Mouse (Mus musculus) heart, postnatal 4 days (tissue): ENCODE data around the gene Tlr2. TPM values are rescaled to one million over a fixed set of nuclear protein-coding genes. Genes with fewer than 3 reads are reported as not detected.
"Not testable (repeated sequence)": the region's sequence is repeated elsewhere in the genome, so short reads cannot be mapped to it uniquely, and the experiment has no call there.

Experiments
- DNase-seq: peaks from one replicate; pipeline ENCODE4 v3.0.0; 2021
- total RNA-seq, 2 experiments: library from RNA; stranded (reverse); gene quantifications; 2 replicates each; pipeline ENCODE4 v1.2.3; 2021

Tlr2 gene
- 1 to 10 TPM; 1.5 to 1.6 TPM for total RNA-seq

DNA sequence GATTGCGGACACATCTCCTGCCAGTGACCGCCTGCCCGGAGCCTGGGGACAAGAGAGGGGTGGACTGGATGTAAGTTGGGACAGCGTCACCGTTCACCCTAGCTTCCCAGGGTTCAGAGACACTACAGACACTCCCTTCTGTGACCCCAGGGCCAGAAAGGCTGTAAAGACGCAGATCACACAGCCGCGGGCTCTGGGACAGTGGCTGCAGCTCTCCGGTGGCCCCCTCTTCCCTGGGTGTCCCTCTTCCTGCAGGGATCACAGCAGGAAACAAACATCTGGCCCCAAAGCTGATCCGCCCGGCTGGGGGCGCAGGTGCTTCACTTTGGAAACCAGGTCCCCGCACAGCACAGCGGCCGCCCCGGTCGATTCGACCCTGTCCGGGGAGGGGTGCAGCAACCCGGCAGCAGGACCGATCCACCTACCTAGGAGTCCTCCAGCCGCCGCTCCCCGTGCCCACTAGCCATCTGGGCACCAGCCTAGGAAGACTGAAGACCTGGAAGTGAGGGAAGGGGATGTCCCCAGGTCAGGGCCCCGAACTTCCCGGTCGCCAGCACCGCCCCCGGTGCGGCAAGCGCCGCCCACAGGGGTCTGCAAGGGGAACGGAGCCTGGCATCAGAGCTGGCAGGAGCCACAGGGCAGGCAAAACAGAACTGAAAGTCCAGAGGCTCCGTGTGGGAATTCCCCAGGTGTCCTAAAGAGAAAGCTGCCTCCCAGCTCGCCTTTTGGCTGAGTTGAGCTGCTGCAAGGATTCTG lies at the start of gene Tlr2:
Tlr2 (minus strand) TSS at position 673 of the 756 bp plus-strand sequence.
- DNase-seq = peak; percentile 78

DNA sequence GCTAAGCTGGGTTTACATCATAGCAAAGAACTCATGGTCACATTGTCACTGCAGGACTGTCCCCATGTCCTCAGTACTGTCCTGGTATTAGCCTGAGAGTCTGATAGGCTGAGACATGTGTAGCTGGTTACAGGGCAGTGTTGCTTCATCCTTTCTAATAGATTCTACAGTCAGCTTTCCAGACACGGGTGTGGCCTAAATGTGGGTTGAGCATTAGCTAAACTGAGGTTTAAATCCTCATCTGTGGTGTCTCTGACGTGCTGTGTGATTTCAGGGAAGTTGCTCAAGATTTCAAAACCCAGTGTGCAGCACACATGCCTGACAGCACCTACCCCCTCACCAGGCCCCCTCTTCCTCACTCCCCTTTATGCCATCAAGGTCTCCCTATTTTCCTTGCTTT lies 43.6 kb upstream of the Tlr2 start:
- no peak for DNase-seq

DNA sequence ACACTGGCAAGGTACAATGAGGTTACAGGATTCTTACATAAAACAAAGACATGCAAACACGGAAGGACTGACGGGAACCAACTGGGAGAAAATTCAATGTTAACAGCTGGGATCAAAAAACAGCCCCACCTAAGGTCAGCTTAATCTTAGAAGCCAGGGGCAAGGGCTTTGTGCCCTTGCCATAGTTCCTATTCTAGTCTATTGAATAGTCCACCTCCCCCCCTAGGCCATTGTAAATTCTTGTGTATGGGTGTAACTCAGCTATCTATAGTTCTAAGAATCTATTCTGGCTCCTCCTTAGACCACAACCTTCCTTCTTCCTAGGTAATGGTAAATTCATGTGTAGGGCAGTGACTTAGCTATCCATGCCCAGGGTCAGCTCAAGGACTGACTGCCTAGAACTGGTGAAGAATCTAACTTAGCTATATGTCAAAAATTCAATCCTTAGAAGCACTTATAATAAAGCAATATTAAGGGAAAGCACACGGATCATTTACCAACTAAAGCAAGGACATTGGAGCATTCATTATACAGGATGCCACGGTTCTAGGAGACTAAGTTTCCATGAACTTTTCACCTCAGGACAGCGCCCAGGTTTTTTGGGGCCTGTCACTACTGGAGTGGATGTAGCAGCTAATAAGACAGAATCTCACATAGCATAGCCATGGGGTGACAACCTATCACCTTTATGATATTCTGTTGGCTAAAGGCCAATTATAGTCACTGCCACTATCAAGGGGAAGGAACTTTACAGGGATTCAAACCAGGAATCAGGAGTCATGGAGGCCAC lies 37.9 kb upstream of the Tlr2 start:
- not testable (repeated sequence) for DNase-seq

DNA sequence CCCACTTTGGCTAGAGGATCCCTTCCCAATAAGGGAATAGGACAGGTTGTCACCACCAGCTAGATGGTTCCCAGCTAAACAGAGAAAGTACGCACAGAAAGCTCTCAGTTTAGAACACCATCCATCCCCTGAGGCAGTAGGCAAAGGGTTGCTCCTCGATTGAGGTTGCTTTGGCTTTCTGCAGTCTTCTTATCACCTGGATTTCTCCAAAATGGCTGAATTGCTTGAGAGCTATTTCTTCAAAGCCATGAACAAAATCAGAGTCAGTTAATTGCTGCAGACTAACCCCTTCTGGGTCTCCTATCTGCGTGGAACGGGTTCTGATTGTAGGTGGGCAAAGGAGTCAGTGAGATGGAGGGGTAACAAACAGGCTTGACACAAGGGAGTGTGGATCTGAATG lies 37.2 kb upstream of the Tlr2 start:
- DNase-seq = no peak

DNA sequence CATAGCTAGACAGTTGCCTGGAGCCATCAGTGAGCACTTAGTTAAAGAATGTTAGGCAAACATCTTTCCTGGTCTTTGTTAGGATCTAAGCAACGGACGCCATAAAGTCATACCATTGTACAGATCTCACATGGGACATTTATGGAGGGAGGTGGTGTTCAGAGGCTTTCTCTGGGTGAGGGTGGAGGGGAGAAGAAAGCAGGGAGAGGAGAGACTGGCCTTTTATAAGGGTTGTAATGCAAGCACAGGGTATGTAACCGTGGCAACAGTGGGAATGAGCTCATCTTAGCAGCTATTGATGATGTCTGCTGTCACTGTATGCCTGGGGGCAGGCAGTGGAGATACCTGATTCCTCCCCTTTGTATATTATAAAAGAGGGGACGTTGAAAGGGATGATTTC lies 34.7 kb upstream of the Tlr2 start:
- no peak for DNase-seq

DNA sequence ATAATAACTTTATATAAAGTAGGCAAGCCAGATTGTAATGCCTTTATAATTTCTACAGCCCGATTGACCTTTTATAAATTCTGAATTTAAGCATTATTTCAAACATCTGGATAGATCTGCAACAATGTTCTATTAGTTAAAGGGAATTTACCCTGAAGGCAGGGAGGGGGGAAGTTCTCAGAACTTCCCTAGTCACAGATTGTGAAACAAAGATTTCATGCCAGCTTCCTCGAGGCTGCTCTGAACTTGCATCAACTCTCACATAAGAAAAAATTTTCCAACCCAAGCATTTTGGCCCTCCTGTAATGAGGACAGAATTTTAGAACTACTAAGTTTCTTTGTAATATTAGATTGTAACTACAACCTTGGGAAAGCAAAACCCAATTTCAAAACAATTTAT lies 33.5 kb upstream of the Tlr2 start:
- not testable (repeated sequence) for DNase-seq

DNA sequence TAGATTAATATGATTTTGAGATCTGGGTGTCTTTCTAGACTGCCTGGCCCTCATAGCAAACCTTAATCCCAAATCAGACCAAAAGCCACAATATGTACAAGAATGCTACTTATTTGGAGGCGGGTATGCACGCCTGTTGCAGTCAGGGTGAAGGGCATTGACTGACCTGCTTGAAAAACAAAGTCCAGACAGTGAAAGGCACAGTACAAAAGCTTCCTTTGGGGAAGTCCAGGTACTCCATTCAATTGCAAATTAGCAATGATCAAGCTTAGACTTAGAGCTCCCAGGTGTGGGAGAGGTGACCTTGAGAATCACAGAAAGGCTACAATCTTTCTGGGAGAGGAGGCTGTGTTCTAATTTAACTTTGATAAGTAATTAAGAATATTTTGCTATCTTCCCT lies 31.3 kb upstream of the Tlr2 start:
- not testable (repeated sequence) for DNase-seq

DNA sequence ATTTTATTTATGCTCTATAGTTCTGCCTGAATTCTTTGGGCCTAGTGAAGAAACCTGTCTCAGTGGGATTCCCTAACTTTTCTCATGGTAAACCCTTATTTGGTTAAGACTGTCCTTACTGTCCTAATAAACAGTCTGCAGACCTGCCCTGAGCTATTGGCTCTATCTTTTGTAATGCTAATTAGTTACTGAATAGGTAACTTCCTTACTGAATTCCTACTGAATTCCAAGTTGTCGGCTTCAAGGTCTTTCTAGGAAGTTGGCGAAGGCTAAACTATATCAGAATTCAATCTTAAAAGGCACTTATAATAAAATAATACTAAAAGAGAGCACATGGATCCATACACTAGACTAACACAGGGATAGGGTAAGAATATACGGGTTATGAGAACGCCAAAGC lies 30.4 kb upstream of the Tlr2 start:
- DNase-seq = not testable (repeated sequence)

DNA sequence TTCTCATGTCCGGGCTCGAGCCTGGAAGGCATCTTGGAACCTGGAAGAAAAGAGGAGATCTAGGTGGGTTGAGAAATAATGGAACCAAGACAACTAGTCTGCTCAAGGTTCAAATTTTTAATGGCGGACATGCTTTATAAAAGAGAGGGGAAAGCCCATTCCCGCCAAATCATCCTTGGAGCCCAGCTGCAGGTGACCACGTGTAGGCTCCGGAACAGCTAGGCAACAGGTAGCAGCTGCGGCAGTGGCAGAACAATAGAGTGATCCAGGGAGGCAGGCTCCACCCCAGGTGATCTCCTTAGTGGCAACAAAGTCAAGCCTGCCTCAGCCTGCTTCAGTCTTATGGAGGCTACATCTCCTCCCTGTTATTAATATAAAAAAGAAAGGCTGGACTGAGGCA lies 30.0 kb upstream of the Tlr2 start:
- not testable (repeated sequence) for DNase-seq

DNA sequence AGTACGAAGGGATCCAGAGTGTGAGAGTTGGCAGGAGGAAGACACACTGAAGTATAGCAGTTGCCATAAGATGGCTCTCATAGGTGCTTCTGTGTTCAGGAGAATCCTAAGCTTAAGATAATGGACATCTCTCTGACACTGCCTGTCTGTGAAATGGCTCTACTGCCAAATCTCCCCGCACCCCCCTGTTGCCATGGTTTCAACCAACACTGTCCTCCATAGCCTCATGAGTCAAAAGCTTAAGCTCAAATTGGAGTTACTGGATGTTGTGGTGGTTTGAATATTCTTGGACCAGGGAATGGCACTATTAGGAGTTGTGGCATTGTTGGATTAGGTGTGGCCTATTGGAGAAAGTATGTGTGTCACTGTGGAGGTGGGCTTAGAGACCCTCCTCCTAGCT lies 28.2 kb upstream of the Tlr2 start:
- DNase-seq = no peak

DNA sequence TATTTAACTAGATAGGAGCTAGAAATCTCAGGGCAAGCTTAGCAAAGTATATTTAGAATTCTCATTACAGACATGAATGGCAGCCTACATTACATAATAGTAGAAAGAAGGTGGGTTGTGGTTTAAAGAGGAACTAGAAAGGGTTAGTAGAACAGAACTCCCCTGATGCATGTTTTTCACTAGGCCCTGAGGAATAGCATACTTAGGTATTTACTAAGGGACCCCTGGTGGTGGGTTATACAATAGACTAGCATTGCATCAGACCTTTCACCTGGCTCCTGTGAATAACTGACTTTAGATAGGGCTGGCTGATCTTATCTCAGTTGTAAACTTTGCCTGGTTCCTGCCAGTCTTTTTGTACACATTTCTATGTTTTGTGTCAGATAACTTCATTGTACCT lies 25.5 kb upstream of the Tlr2 start:
- DNase-seq = not testable (repeated sequence)

DNA sequence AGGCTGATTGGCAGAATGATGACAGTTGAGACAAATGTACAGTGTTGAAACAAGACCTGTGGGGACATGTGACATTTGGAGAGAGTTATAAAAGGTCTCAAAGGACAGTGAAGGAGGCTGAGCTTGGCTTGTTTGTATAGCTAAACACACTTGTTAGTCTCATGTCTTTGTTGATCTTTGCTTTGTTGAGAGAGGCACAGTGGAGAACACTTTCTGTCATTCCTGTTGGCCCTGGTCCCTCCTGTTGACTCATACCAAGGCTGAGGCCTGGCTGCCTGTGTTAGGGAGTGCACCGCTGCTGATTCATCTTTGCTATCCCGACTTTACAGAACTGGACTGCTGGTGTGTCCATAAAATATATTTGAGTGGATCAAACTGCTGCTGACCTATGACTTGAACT lies 23.6 kb upstream of the Tlr2 start:
- DNase-seq = no peak

DNA sequence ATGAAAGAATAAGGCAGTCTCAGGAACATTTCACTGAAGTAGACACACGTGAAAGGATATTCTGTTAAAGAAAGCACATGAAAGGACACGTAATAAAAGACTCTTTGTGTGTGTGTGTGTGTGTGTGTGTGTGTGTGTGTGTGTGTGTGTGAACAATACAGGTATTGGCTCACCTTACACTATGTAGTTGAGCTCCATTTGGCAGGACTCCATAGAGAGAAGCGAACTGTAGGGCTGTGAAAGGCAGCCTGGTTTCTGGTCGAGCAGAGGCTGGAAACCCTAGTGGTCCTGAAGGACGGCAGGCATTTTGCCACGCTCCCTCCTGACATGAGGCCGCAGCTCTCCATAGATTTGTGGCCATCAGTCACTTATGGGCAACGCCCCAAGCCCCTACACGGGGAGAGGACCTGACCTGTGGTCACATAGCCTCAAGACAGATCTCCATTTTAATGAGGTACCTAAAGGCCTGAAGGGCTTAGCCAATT lies 22.5 kb upstream of the Tlr2 start:
- no peak for DNase-seq

DNA sequence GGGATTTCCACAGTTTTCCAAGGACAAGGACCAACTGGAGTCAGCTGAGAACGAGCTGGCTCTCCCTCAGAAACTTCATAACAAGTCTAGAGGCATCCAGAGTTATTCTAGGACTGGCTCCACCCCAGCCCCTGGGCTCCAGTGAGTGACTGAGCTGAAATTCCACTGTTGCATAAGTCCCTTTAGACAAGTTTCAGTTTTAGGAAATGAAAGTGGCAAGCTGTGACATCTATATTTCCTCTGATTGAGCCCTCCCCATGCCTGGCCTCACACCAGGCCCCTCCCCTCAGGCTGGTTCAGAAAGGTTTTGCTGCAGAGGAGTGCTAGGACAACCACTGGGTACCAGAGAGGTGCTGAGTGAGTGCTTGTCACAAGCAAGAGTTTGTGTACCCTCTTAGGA lies 21.4 kb upstream of the Tlr2 start:
- peak; percentile 69 for DNase-seq

DNA sequence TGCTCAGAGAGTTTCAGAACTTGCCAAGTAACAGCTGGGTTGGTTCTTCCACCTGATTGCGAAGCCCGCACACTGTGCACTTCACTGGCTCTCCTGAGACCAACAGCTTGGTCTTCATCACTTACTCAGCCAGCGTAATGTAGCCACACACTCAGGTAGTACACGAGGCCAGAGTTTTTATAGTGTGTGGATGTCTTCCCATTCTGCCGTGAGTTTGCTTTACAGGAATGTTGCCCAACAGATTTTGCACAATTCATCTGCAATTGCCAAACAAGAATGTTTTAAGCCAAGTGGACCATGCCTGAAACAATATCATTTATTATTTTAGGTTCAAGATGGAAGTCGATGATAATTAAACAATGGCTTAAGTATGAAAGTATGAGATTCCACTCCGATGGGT lies 18.0 kb upstream of the Tlr2 start:
- DNase-seq = no peak

DNA sequence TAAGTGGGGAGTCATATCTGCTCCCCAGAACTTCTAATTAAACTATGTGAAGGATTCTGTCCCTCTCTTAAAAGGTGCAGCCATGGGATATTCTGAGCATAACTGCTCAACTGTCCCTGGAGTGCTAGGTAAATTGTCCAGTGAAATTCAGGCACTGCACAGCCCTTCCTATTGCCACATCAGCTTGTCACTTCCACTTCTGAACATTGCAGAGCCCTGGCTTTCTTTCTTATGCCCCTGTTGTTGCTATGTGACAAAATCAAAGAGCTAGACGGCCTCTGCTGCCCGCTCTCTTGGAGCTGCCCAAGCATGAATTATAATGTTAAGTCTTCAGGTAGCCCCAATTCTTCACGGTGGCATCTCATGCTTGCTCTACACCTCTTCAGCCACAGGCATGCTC lies 17.5 kb upstream of the Tlr2 start:
- no peak for DNase-seq

DNA sequence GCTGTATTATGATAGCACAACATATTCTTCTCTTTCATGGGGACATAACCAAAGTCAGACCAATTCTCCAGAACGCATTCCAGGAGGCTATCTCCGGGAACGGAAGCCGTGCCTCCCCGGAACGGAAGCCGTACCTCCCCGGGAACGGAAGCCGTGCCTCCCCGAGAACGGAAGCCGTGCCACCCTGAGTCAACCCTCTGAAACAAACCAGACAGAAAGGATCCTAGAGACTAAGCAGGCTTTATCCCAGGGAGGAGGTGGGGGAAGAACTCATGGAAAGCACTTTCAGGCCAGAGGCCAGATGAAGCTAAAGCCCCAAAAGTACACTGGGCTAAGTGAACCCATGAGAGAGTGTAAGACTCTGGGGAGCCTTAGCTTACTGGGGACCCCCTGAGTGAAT lies 16.1 kb upstream of the Tlr2 start:
- DNase-seq = no peak

DNA sequence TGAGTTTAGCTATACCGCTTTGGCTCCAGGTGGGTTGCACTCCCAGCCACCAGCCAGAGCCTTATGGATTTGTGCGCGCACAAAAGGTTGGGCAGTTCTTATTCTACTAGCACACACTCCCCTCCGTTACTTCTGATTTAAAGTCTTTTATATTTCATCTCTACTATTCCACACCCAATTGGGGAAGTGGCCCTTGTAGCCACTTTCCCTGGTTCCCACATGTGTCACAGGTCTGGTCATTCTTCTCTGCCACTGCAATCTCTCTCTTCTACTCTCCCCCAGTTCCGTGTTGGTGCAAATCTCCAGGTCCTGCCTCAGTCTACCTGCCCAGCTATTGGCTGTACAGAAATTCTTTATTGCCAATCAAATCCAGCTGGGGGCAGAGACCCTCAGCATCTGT lies 14.1 kb upstream of the Tlr2 start:
- no peak for DNase-seq

DNA sequence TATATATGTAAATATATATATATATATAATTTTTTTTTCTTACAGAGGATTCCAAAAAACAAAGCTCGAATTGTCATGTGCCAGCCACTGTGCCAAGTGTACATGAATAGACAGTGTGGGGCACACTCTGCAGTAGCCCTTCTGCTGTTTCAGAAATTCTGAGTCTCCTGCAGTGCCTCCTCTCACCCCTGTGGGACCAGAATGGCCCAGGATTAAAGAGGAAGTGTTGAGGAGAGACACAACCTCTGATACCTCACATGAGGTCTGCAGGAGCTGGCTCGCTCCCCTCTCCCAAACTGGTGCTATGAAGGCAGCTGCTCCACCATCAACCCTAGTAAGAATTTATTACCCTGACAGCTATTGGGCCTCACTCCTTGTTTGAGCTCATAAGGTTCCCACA lies 7.8 kb upstream of the Tlr2 start:
- no peak for DNase-seq

DNA sequence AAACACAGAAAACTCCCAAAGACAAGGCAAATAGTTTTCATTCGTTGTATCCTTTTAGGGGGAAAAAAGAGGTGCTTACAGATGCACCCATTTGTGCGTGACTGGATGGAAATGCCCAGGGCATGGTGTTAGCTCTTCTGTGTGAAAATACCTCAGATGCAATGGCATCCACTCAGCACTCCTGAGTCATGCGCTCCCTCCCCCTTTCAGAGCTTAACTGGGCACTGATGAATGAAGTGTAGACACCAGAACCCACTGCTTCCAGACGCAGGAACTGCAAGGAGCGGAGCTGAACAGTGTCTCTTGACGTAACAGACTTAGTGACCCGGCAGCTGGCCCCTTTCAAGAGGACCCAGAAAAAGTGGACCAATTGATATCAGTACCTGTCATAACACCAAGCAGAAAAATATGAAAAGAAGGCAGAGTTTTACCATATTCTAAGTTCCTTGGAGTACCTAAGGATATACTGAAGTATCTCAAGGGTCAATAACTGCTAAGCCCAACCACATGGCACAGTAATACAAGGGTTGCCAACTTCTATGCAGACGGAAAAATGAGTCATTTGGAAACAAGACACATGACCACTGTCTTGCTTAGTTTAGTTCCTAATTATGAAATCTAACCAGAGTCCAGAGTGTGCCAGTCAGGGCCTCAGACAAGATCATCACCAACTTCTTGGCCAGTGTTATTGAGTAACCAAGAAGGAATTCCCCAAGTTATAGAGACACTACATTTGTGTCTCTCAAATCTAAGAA lies 3.4 kb upstream of the Tlr2 start:
- DNase-seq = no peak

DNA sequence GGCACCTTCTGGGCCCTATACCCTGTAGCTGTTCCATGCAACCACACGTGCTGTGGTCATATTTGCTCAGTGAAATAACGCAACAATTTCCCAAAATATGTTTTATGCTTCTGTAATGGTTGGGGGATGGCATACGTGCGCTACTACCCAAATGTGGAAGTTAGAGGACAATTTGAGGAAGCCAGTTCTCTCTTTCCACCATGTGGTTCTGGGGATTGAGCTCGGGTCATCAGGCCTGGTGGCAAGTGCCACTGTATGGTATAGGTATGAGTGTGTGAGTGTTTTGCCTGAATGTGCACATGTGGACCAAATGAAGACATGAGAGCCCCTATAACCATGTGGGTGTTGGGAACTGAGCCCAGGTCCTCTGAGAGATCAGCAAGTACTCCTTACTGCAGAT lies 2.1 kb downstream of the Tlr2 start:
- DNase-seq = no peak

DNA sequence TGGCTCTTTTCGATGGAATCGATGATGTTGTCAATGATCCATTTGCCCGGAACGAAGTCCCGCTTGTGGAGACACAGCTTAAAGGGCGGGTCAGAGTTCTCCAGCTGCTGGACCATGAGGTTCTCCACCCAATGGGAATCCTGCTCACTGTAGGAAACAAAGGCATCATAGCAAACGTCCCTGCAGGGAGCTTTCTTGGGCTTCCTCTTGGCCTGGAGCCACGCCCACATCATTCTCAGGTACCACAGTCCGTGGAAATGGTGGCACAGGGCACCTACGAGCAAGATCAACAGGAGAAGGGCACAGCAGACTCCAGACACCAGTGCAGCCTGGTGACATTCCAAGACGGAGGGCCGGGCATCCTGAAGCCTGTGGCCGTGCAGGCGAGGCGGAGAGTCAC lies 4.9 kb downstream of the Tlr2 start:
- no peak for DNase-seq

DNA sequence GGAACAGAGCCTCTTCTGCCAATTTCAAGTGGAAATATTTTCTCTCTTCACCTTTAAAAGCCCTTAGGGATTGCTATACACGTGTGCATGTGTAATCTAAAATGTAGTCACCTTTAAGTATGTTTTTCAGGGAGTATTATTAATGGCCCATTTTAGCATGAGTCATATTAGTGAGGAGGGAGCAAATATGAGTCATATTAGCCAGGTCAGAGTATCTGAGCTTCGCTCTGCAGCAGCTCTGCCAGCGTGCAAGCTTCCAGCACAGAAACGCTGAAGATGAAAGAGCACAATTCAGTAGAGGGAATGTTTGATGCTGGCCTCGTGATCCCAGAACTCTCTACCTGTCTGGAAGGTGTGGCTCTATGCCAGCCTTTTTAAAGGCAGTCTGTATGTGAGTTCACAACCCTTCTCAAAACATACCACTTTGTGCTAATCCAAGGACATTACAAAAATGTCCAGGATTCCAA lies 13.4 kb downstream of the Tlr2 start:
- DNase-seq = no peak
